Mouse (Mus musculus): ENCODE data around the gene Olfr685.

DNA sequence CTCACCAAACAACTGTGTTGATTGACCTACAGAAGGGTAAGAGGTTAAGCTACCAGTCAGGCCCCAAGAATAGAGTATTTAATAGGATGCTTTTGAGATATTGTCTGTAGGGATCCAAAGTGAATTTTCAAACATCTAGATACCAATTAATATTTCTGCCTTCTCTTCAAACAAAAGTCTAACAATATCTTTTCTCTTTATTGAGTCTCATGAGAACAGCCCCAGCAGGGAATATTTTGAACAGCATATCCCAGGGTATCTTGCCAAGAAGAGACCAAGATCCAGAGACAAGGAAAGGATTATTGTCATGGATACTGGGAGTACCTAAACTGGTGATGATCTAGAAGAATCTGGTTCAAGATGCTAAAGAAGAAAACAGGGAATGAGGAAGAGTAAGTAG, 21.6 kb upstream of the Olfr685 start, which contains the start of gene Olfr686:
- TF ChIP-seq REST (IDR thresholded peaks at IDR 0.05; ENCODE audit: insufficient read depth, insufficient read length) = no peak
- no peak for TF ChIP-seq MYOG (IDR thresholded peaks at IDR 0.05; ENCODE audit: control insufficient read depth in 1 of 3, insufficient read depth in 1 of 3, insufficient read length in 2 of 3, low read depth in 2 of 3)
- TF ChIP-seq POLR2A (IDR thresholded peaks at IDR 0.05; ENCODE audit: insufficient read length, low read depth) = no peak
- no peak for TF ChIP-seq MAX (IDR thresholded peaks at IDR 0.05; ENCODE audit: low read depth)
- TF ChIP-seq POLR2AphosphoS2 (IDR thresholded peaks at IDR 0.05; ENCODE audit: insufficient read length, low read depth) = no peak
- TF ChIP-seq USF1 (IDR thresholded peaks at IDR 0.05; ENCODE audit: low read depth) = no peak
